Mouse (Mus musculus): ENCODE measurements around the gene Slc2a3. TPM values are rescaled to one million over a fixed set of nuclear protein-coding genes. Genes with fewer than 3 reads are reported as not detected.
A peak's percentile ranks its signal among the peaks of the same experiment; 100 is the strongest.

Gene Slc2a3
- 25.9 and 36.3 TPM in 2 replicates for polyA plus RNA-seq (2012; rRNA removed)

GRCm38 (mm10) chr6:122801301-122801800 is at the start of gene Slc2a3:
TSS of gene Slc2a3 (minus strand) at chr6:122801640.
- TF ChIP-seq CTCF (IDR thresholded peaks at IDR 0.05; ENCODE audit: borderline replicate concordance, extremely low read depth, insufficient read depth, insufficient read length) = no peak
- TF ChIP-seq POLR2A (IDR thresholded peaks at IDR 0.05; ENCODE audit: borderline replicate concordance, extremely low read depth, insufficient read depth, insufficient read length, poor library complexity, severe bottlenecking) = no peak
- peak; percentile 62 for DNase-seq (ENCODE audit: low read depth)

GRCm38 (mm10) chr6:122843759-122844158 is 42.3 kb upstream of the Slc2a3 start:
- peak; percentile 30 for DNase-seq (ENCODE audit: low read depth)
- no peak for TF ChIP-seq POLR2A (IDR thresholded peaks at IDR 0.05; ENCODE audit: borderline replicate concordance, extremely low read depth, insufficient read depth, insufficient read length, poor library complexity, severe bottlenecking)

- TF ChIP-seq POLR2A (IDR thresholded peaks at IDR 0.05; ENCODE audit: borderline replicate concordance, extremely low read depth, insufficient read depth, insufficient read length, poor library complexity, severe bottlenecking) (no peak), CTCF (IDR thresholded peaks at IDR 0.05; ENCODE audit: borderline replicate concordance, extremely low read depth, insufficient read depth, insufficient read length) (no peak)
- no peak for DNase-seq (ENCODE audit: low read depth)
Measured at GRCm38 (mm10) chr6:122837539-122837938, 36.1 kb upstream of the Slc2a3 start.

- DNase-seq (ENCODE audit: low read depth) = no peak
Measured at GRCm38 (mm10) chr6:122836974-122837373, 35.5 kb upstream of the Slc2a3 start.

GRCm38 (mm10) chr6:122834365-122834764 is 32.9 kb upstream of the Slc2a3 start:
- DNase-seq (ENCODE audit: low read depth) = peak; percentile 16
- TF ChIP-seq CTCF (IDR thresholded peaks at IDR 0.05; ENCODE audit: borderline replicate concordance, extremely low read depth, insufficient read depth, insufficient read length) = peak; percentile 71; the same call in 1 of the 2 replicates
- TF ChIP-seq POLR2A (IDR thresholded peaks at IDR 0.05; ENCODE audit: borderline replicate concordance, extremely low read depth, insufficient read depth, insufficient read length, poor library complexity, severe bottlenecking) = no peak

More at GRCm38 (mm10) chr6:122836974-122837373, 35.5 kb upstream of the Slc2a3 start:
- TF ChIP-seq CTCF (IDR thresholded peaks at IDR 0.05; ENCODE audit: borderline replicate concordance, extremely low read depth, insufficient read depth, insufficient read length) = no peak
- no peak for TF ChIP-seq POLR2A (IDR thresholded peaks at IDR 0.05; ENCODE audit: borderline replicate concordance, extremely low read depth, insufficient read depth, insufficient read length, poor library complexity, severe bottlenecking)

- TF ChIP-seq POLR2A (IDR thresholded peaks at IDR 0.05; ENCODE audit: borderline replicate concordance, extremely low read depth, insufficient read depth, insufficient read length, poor library complexity, severe bottlenecking) = no peak
- TF ChIP-seq CTCF (IDR thresholded peaks at IDR 0.05; ENCODE audit: borderline replicate concordance, extremely low read depth, insufficient read depth, insufficient read length) = no peak
- no peak for DNase-seq (ENCODE audit: low read depth)
Measured at GRCm38 (mm10) chr6:122832880-122833279, 31.4 kb upstream of the Slc2a3 start.

GRCm38 (mm10) chr6:122828086-122828485 is 26.6 kb upstream of the Slc2a3 start:
- TF ChIP-seq POLR2A (IDR thresholded peaks at IDR 0.05; ENCODE audit: borderline replicate concordance, extremely low read depth, insufficient read depth, insufficient read length, poor library complexity, severe bottlenecking) (no peak), CTCF (IDR thresholded peaks at IDR 0.05; ENCODE audit: borderline replicate concordance, extremely low read depth, insufficient read depth, insufficient read length) (peak; percentile 44; the same call in 1 of the 2 replicates)
- DNase-seq (ENCODE audit: low read depth) = no peak

- TF ChIP-seq POLR2A (IDR thresholded peaks at IDR 0.05; ENCODE audit: borderline replicate concordance, extremely low read depth, insufficient read depth, insufficient read length, poor library complexity, severe bottlenecking) = no peak
- no peak for TF ChIP-seq CTCF (IDR thresholded peaks at IDR 0.05; ENCODE audit: borderline replicate concordance, extremely low read depth, insufficient read depth, insufficient read length)
- peak; percentile 70 for DNase-seq (ENCODE audit: low read depth)
Measured at GRCm38 (mm10) chr6:122825923-122826742, 24.7 kb upstream of the Slc2a3 start.

- TF ChIP-seq POLR2A (IDR thresholded peaks at IDR 0.05; ENCODE audit: borderline replicate concordance, extremely low read depth, insufficient read depth, insufficient read length, poor library complexity, severe bottlenecking) (no peak), CTCF (IDR thresholded peaks at IDR 0.05; ENCODE audit: borderline replicate concordance, extremely low read depth, insufficient read depth, insufficient read length) (no peak)
- DNase-seq (ENCODE audit: low read depth) = no peak
Measured at GRCm38 (mm10) chr6:122825166-122825565, 23.7 kb upstream of the Slc2a3 start.

GRCm38 (mm10) chr6:122824086-122824485 is 22.6 kb upstream of the Slc2a3 start:
- DNase-seq (ENCODE audit: low read depth) = no peak

GRCm38 (mm10) chr6:122821822-122822221 is 20.4 kb upstream of the Slc2a3 start:
- DNase-seq (ENCODE audit: low read depth) = no peak
- TF ChIP-seq CTCF (IDR thresholded peaks at IDR 0.05; ENCODE audit: borderline replicate concordance, extremely low read depth, insufficient read depth, insufficient read length) = no peak
- TF ChIP-seq POLR2A (IDR thresholded peaks at IDR 0.05; ENCODE audit: borderline replicate concordance, extremely low read depth, insufficient read depth, insufficient read length, poor library complexity, severe bottlenecking) = no peak

More at GRCm38 (mm10) chr6:122824086-122824485, 22.6 kb upstream of the Slc2a3 start:
- TF ChIP-seq POLR2A (IDR thresholded peaks at IDR 0.05; ENCODE audit: borderline replicate concordance, extremely low read depth, insufficient read depth, insufficient read length, poor library complexity, severe bottlenecking) = no peak
- no peak for TF ChIP-seq CTCF (IDR thresholded peaks at IDR 0.05; ENCODE audit: borderline replicate concordance, extremely low read depth, insufficient read depth, insufficient read length)

All from brain, embryonic 14.5 days (tissue).